Comparison of ENCODE assay signal across 7 mouse cellular contexts in the genomic region with DNA sequence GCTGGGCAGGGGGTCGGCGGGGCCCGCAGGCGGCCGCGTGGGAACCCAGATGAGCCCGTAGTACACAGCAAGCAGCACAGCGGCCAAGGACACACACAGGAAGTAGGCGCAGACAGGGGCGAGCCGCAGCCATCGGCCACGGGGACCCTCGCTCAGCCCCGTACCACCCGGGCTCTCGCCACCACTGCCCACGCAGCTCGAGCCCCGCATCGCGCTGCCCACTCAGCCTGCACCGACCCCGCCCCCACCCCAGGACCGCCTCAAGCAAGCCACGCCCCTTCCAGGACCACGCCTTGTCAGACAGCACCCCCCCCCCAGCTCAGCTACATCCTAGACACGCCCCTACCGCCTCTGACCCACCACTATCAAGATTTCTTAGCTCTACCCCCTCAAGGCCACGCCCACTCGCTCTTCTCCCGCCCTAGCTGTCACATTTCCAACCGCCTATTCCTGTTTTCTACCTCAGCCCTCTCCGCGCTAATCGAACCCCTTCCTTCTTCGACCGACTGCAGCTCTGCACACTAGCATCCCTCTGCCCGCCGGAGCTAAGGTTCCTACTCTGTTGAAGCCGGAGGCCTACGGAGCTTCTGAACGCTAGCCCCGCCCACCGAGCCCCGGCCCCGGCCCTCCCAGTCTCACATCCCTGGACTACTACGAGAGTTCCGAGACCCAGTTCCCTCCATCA. TPM values are rescaled to one million over a fixed set of nuclear protein-coding genes. Genes with fewer than 3 reads are reported as not detected.
DNase-seq lines count a peak whose midpoint lies in the region; ATAC-seq lines count a peak whose summit lies in the region.

A gene (minus strand): TSS at position 537 of the 685 bp plus-strand sequence.

- peak within 1 kb of the TSS; percentile 70 for H3K9ac ChIP-seq in intestine, embryonic 15.5 days

- peak; percentile 85 for ATAC-seq in intestine, embryonic 15.5 days

- H3K27ac ChIP-seq in intestine, embryonic 15.5 days: peak within 1 kb of the TSS; percentile 97
- peak within 1 kb of the TSS; percentile 86 for H3K27ac ChIP-seq in midbrain, embryonic 10.5 days (replicated peaks)

- peak; percentile 90 for DNase-seq in adrenal gland, postnatal 10 days
- peak; percentile 88 for DNase-seq in embryo, embryonic 11.5 days (ENCODE audit: low read depth, low spot score)
- DNase-seq in gastrocnemius, postnatal 36 days: peak; percentile 75 to 85
- DNase-seq in left cerebral cortex, postnatal 36 days (ENCODE audit: low spot score in 2 of 2): peak; percentile 77 to 78
- peak; percentile 93 for DNase-seq in midbrain, embryonic 10.5 days (ENCODE audit: low spot score)
- peak; percentile 89 for DNase-seq in skeletal muscle tissue, adult 2 months (ENCODE audit: low read depth, low spot score)

- peak within 1 kb of the TSS; percentile 95 for H3K4me2 ChIP-seq in intestine, embryonic 15.5 days (replicated peaks)

- WGBS in intestine, embryonic 15.5 days: 1% methylated on average over 47 of the region's 49 CpGs
- under 1% methylated on average over 44 of the region's 49 CpGs for WGBS in midbrain, embryonic 10.5 days

- H3K4me1 ChIP-seq in intestine, embryonic 15.5 days (replicated peaks): peaks cover 30% of the 10 kb centered on the region
- H3K4me1 ChIP-seq in midbrain, embryonic 10.5 days: peaks cover 38% of the 10 kb centered on the region

- no peaks in the 10 kb centered on the region for H3K9me3 ChIP-seq in intestine, embryonic 15.5 days
- H3K9me3 ChIP-seq in midbrain, embryonic 10.5 days (replicated peaks): no peaks in the 10 kb centered on the region

- intact Hi-C loops in gastrocnemius, postnatal 36 days (cut with DNase I): loop anchor here (5.0 kb wide), 1 partner anchor 296 kb away; no protein-coding TSS in a partner anchor
- intact Hi-C loops in left cerebral cortex, postnatal 36 days (cut with DNase I): loop anchor here (5.0 kb wide), 1 partner anchor 51 kb away; a partner anchor contains a TSS

- H3K27me3 ChIP-seq in intestine, embryonic 15.5 days (replicated peaks): no peaks in the 10 kb centered on the region
- peaks cover 40% of the 10 kb centered on the region for H3K27me3 ChIP-seq in midbrain, embryonic 10.5 days (ENCODE audit: low read depth, poor library complexity, severe bottlenecking)

- peaks cover 19% of the 10 kb centered on the region for H3K36me3 ChIP-seq in intestine, embryonic 15.5 days
- H3K36me3 ChIP-seq in midbrain, embryonic 10.5 days: peaks cover 34% of the 10 kb centered on the region

- peak within 1 kb of the TSS; percentile 67 for H3K4me3 ChIP-seq in intestine, embryonic 15.5 days (replicated peaks)
- peak within 1 kb of the TSS; percentile 79 for H3K4me3 ChIP-seq in midbrain, embryonic 10.5 days

RNA-seq across cellular contexts. Expression of the gene that starts here (rescaled TPM):
- 10 to 100 TPM; 20.4 to 24.2 TPM for total RNA-seq in adrenal gland, postnatal 10 days (2021)
- total RNA-seq in gastrocnemius, postnatal 36 days (2021): 10 to 100 TPM; 12.2 to 15.1 TPM
- 16.4 and 16.6 TPM in 2 replicates for polyA plus RNA-seq in intestine, embryonic 15.5 days (2015; fragmentation: Nextera tagmentation; extraction: Ambion mirVana)
- total RNA-seq in left cerebral cortex, postnatal 36 days (2021): 10 to 100 TPM; 32.1 to 33.5 TPM
- polyA plus RNA-seq in midbrain, embryonic 10.5 days (2016; fragmentation: Nextera tagmentation; extraction: Ambion mirVana): 6.3 and 10.0 TPM in 2 replicates

Comparison
In these comparisons a context has a peak if more than half of its experiments do, and no peak if none do; other contexts are left out.
1. Peak in every context shown above with its lines: DNase-seq, ATAC-seq, H3K4me3 ChIP-seq and H3K27ac ChIP-seq.